Mouse (Mus musculus) CH12.LX (cell line): ENCODE results near the gene Aldh5a1.

ENCODE experiments used
- CTCF ChIP-seq, 2 experiments: IDR thresholded peaks in 1 of 2; conservative IDR thresholded peaks in 1 of 2; 2 replicates each; pipeline ENCODE4 v1.5.1; 2011 to 2012; ENCODE audit warnings: low read depth in 2 of 2, low read length in 2 of 2, improper control_type of control experiment in 1 of 2, inconsistent platforms in 1 of 2, mild to moderate bottlenecking in 1 of 2, moderate library complexity in 1 of 2
- JUND ChIP-seq: conservative IDR thresholded peaks from 2 replicates; pipeline ENCODE4 v1.6.1; 2011; ENCODE audit warnings: low read depth, low read length, improper control_type of control experiment
- KAT2A ChIP-seq: IDR thresholded peaks from 2 replicates; pipeline ENCODE4 v1.6.1; 2012; ENCODE audit warnings: low read length, improper control_type of control experiment, inconsistent platforms; ENCODE audit not compliant: insufficient replicate concordance
- MEF2A ChIP-seq: IDR thresholded peaks from 2 replicates; pipeline ENCODE4 v1.6.1; 2014; ENCODE audit warnings: low read depth, mild to moderate bottlenecking, inconsistent platforms, low read length, improper control_type of control experiment, borderline replicate concordance
- NRF1 ChIP-seq: IDR thresholded peaks from 2 replicates; pipeline ENCODE4 v1.6.1; 2014; ENCODE audit warnings: low read depth, mild to moderate bottlenecking, inconsistent platforms, low read length, improper control_type of control experiment, moderate library complexity
- POLR2A ChIP-seq: IDR thresholded peaks from 2 replicates; pipeline ENCODE4 v1.6.1; 2011; ENCODE audit warnings: low read depth, mild to moderate bottlenecking, improper control_type of control experiment, low read length
- TBP ChIP-seq: conservative IDR thresholded peaks from 2 replicates; pipeline ENCODE4 v1.6.1; 2011; ENCODE audit warnings: low read depth, low read length, improper control_type of control experiment
- TCF12 ChIP-seq: IDR thresholded peaks from 2 replicates; pipeline ENCODE4 v1.6.1; 2014; ENCODE audit warnings: low read depth, mild to moderate bottlenecking, inconsistent platforms, low read length, improper control_type of control experiment
- USF1 ChIP-seq: IDR thresholded peaks from 2 replicates; pipeline ENCODE4 v1.6.1; 2014; ENCODE audit warnings: low read depth, mild to moderate bottlenecking, inconsistent platforms, low read length, improper control_type of control experiment
- ZMIZ1 ChIP-seq: IDR thresholded peaks from 2 replicates; pipeline ENCODE4 v1.6.1; 2012; ENCODE audit warnings: low read depth, mild to moderate bottlenecking, inconsistent platforms, low read length, improper control_type of control experiment
- ZNF384 ChIP-seq: IDR thresholded peaks from 2 replicates; pipeline ENCODE4 v1.6.1; 2012; ENCODE audit warnings: low read depth, low read length, improper control_type of control experiment, inconsistent platforms

GRCm38 (mm10) chr13:24939472-24939871, 2.0 kb upstream of the Aldh5a1 start:
- TF ChIP-seq POLR2A (no peak), TBP (no peak), CTCF (conservative IDR thresholded peaks at IDR 0.05 in 1 of 2, IDR thresholded peaks at IDR 0.05 in 1 of 2; ENCODE audit: low read depth in 2 of 2, low read length in 2 of 2) (no peak), JUND (no peak), NRF1 (no peak), MEF2A (no peak), USF1 (no peak), KAT2A (no peak), TCF12 (no peak), ZNF384 (no peak), ZMIZ1 (no peak)
